Mouse (Mus musculus): Measurements from ENCODE around the gene 4921539E11Rik. TPM values are rescaled to one million over a fixed set of nuclear protein-coding genes. Genes with fewer than 3 reads are reported as not detected.

The 4921539E11Rik gene
- polyA plus RNA-seq (2014; fragmentation: Nextera tagmentation; extraction: Ambion mirVana) = not detected in 2 replicates

- H3K27ac ChIP-seq = no peak within 1 kb of the TSS
- no peak within 1 kb of the TSS for H3K9ac ChIP-seq
- no peaks in the 10 kb centered on the region for H3K9me3 ChIP-seq (ENCODE audit: control insufficient read depth, low read length)
- no peaks in the 10 kb centered on the region for H3K4me1 ChIP-seq (replicated peaks; ENCODE audit: control insufficient read depth, insufficient read depth, low read length)
- no peak for ATAC-seq (ENCODE audit: low FRiP score)
- 68% methylated on average over 2 of the region's 2 CpGs for WGBS
- H3K36me3 ChIP-seq (replicated peaks; ENCODE audit: control insufficient read depth, insufficient read depth) = no peaks in the 10 kb centered on the region
- DNase-seq (ENCODE audit: low spot score) = no peak
- H3K27me3 ChIP-seq (ENCODE audit: control insufficient read depth, insufficient read depth, low read length) = no peaks in the 10 kb centered on the region
- H3K4me3 ChIP-seq (replicated peaks; ENCODE audit: low read length) = no peak within 1 kb of the TSS
- no peak within 1 kb of the TSS for H3K4me2 ChIP-seq (replicated peaks)
These were observed at the start of gene 4921539E11Rik for GRCm38 (mm10) chr4:103290763-103291162. TSS of gene 4921539E11Rik (minus strand) at chr4:103290863.

GRCm38 (mm10) chr4:103335134-103335533 is 44.5 kb upstream of the 4921539E11Rik start:
- no peak overlapping the region for H3K27ac ChIP-seq
- no peak overlapping the region for H3K4me2 ChIP-seq (replicated peaks)
- no peaks in the 10 kb centered on the region for H3K27me3 ChIP-seq (ENCODE audit: control insufficient read depth, insufficient read depth, low read length)
- 85% methylated on average over 5 of the region's 5 CpGs for WGBS
- DNase-seq (ENCODE audit: low spot score) (no peak), ATAC-seq (ENCODE audit: low FRiP score) (no peak)
- peaks cover 3% of the 10 kb centered on the region; the same call in 1 of the 2 replicates for H3K36me3 ChIP-seq (replicated peaks; ENCODE audit: control insufficient read depth, insufficient read depth)
- no peaks in the 10 kb centered on the region for H3K4me1 ChIP-seq (replicated peaks; ENCODE audit: control insufficient read depth, insufficient read depth, low read length)
- H3K9ac ChIP-seq = no peak overlapping the region
- H3K4me3 ChIP-seq (replicated peaks; ENCODE audit: low read length) = no peak overlapping the region
- H3K9me3 ChIP-seq (ENCODE audit: control insufficient read depth, low read length) = no peaks in the 10 kb centered on the region

GRCm38 (mm10) chr4:103329348-103329747 is 38.7 kb upstream of the 4921539E11Rik start:
- Histone ChIP-seq H3K27me3 (ENCODE audit: control insufficient read depth, insufficient read depth, low read length) (no peaks in the 10 kb centered on the region), H3K4me2 (replicated peaks) (no peak overlapping the region), H3K9me3 (ENCODE audit: control insufficient read depth, low read length) (no peaks in the 10 kb centered on the region), H3K9ac (no peak overlapping the region), H3K4me3 (replicated peaks; ENCODE audit: low read length) (no peak overlapping the region), H3K36me3 (replicated peaks; ENCODE audit: control insufficient read depth, insufficient read depth) (peaks cover 3% of the 10 kb centered on the region; the same call in 1 of the 2 replicates), H3K27ac (no peak overlapping the region), H3K4me1 (replicated peaks; ENCODE audit: control insufficient read depth, insufficient read depth, low read length) (peaks cover 5% of the 10 kb centered on the region; the same call in 1 of the 2 replicates)
- 41% methylated on average over 6 of the region's 6 CpGs for WGBS
- ATAC-seq (ENCODE audit: low FRiP score) (no peak), DNase-seq (ENCODE audit: low spot score) (no peak)

- H3K9ac ChIP-seq = no peak overlapping the region
- H3K27me3 ChIP-seq (ENCODE audit: control insufficient read depth, insufficient read depth, low read length) = no peaks in the 10 kb centered on the region
- no peak overlapping the region for H3K4me3 ChIP-seq (replicated peaks; ENCODE audit: low read length)
- peaks cover 5% of the 10 kb centered on the region; the same call in 1 of the 2 replicates for H3K4me1 ChIP-seq (replicated peaks; ENCODE audit: control insufficient read depth, insufficient read depth, low read length)
- no peaks in the 10 kb centered on the region for H3K9me3 ChIP-seq (ENCODE audit: control insufficient read depth, low read length)
- peaks cover 2% of the 10 kb centered on the region; the same call in 1 of the 2 replicates for H3K36me3 ChIP-seq (replicated peaks; ENCODE audit: control insufficient read depth, insufficient read depth)
- WGBS = 78% methylated on average over 3 of the region's 3 CpGs
- H3K27ac ChIP-seq = no peak overlapping the region
- ATAC-seq (ENCODE audit: low FRiP score) (no peak), DNase-seq (ENCODE audit: low spot score) (no peak)
- H3K4me2 ChIP-seq (replicated peaks) = no peak overlapping the region
These were observed 36.3 kb upstream of the 4921539E11Rik start for GRCm38 (mm10) chr4:103326994-103327393.

- Histone ChIP-seq H3K9ac (peak overlapping the region; percentile 21; the same call in 1 of the 2 replicates), H3K9me3 (ENCODE audit: control insufficient read depth, low read length) (no peaks in the 10 kb centered on the region), H3K4me2 (replicated peaks) (peak overlapping the region; percentile 43), H3K4me1 (replicated peaks; ENCODE audit: control insufficient read depth, insufficient read depth, low read length) (peaks cover 5% of the 10 kb centered on the region; the same call in 1 of the 2 replicates), H3K27ac (no peak overlapping the region), H3K27me3 (ENCODE audit: control insufficient read depth, insufficient read depth, low read length) (no peaks in the 10 kb centered on the region), H3K4me3 (replicated peaks; ENCODE audit: low read length) (no peak overlapping the region), H3K36me3 (replicated peaks; ENCODE audit: control insufficient read depth, insufficient read depth) (no peaks in the 10 kb centered on the region)
- no peak for DNase-seq (ENCODE audit: low spot score)
- no peak for ATAC-seq (ENCODE audit: low FRiP score)
- 16% methylated on average over 17 of the region's 17 CpGs for WGBS
These were observed 34.2 kb upstream of the 4921539E11Rik start for GRCm38 (mm10) chr4:103324688-103325451.

- no peaks in the 10 kb centered on the region for H3K27me3 ChIP-seq (ENCODE audit: control insufficient read depth, insufficient read depth, low read length)
- H3K4me2 ChIP-seq (replicated peaks) = no peak overlapping the region
- WGBS = 88% methylated on average over 6 of the region's 6 CpGs
- no peaks in the 10 kb centered on the region for H3K36me3 ChIP-seq (replicated peaks; ENCODE audit: control insufficient read depth, insufficient read depth)
- H3K4me3 ChIP-seq (replicated peaks; ENCODE audit: low read length) = no peak overlapping the region
- ATAC-seq (ENCODE audit: low FRiP score) = no peak
- H3K9me3 ChIP-seq (ENCODE audit: control insufficient read depth, low read length) = no peaks in the 10 kb centered on the region
- no peak overlapping the region for H3K27ac ChIP-seq
- H3K4me1 ChIP-seq (replicated peaks; ENCODE audit: control insufficient read depth, insufficient read depth, low read length) = peaks cover 5% of the 10 kb centered on the region; the same call in 1 of the 2 replicates
- DNase-seq (ENCODE audit: low spot score) = no peak
- no peak overlapping the region for H3K9ac ChIP-seq
These were observed 30.8 kb upstream of the 4921539E11Rik start for GRCm38 (mm10) chr4:103321461-103321860.

GRCm38 (mm10) chr4:103315861-103316260 is 25.2 kb upstream of the 4921539E11Rik start:
- ATAC-seq (ENCODE audit: low FRiP score) = no peak
- DNase-seq (ENCODE audit: low spot score) = no peak

GRCm38 (mm10) chr4:103314526-103314910 is 23.9 kb upstream of the 4921539E11Rik start:
- WGBS = 49% methylated on average over 3 of the region's 3 CpGs
- Histone ChIP-seq H3K27me3 (ENCODE audit: control insufficient read depth, insufficient read depth, low read length) (no peaks in the 10 kb centered on the region), H3K4me3 (replicated peaks; ENCODE audit: low read length) (peak overlapping the region; percentile 56), H3K36me3 (replicated peaks; ENCODE audit: control insufficient read depth, insufficient read depth) (no peaks in the 10 kb centered on the region), H3K4me1 (replicated peaks; ENCODE audit: control insufficient read depth, insufficient read depth, low read length) (0 out of 2 replicates have a peak, but pooled peaks cover 4% of the 10 kb centered on the region), H3K4me2 (replicated peaks) (peak overlapping the region; percentile 59), H3K9ac (peak overlapping the region; percentile 64; the same call in 1 of the 2 replicates), H3K27ac (no peak overlapping the region), H3K9me3 (ENCODE audit: control insufficient read depth, low read length) (no peaks in the 10 kb centered on the region)
- no peak for DNase-seq (ENCODE audit: low spot score)
- no peak for ATAC-seq (ENCODE audit: low FRiP score)

More at GRCm38 (mm10) chr4:103315861-103316260, 25.2 kb upstream of the 4921539E11Rik start:
- no peaks in the 10 kb centered on the region for H3K9me3 ChIP-seq (ENCODE audit: control insufficient read depth, low read length)
- H3K27me3 ChIP-seq (ENCODE audit: control insufficient read depth, insufficient read depth, low read length) = no peaks in the 10 kb centered on the region
- H3K36me3 ChIP-seq (replicated peaks; ENCODE audit: control insufficient read depth, insufficient read depth) = no peaks in the 10 kb centered on the region
- no peak overlapping the region for H3K27ac ChIP-seq
- no peak overlapping the region for H3K4me2 ChIP-seq (replicated peaks)
- no peak overlapping the region for H3K4me3 ChIP-seq (replicated peaks; ENCODE audit: low read length)
- no peak overlapping the region for H3K9ac ChIP-seq
- H3K4me1 ChIP-seq (replicated peaks; ENCODE audit: control insufficient read depth, insufficient read depth, low read length) = 0 out of 2 replicates have a peak, but pooled peaks cover 4% of the 10 kb centered on the region
- WGBS = 93% methylated on average over 4 of the region's 4 CpGs

- no peaks in the 10 kb centered on the region for H3K9me3 ChIP-seq (ENCODE audit: control insufficient read depth, low read length)
- no peaks in the 10 kb centered on the region for H3K27me3 ChIP-seq (ENCODE audit: control insufficient read depth, insufficient read depth, low read length)
- peak within 1 kb of the TSS; percentile 59 for H3K4me2 ChIP-seq (replicated peaks)
- peak within 1 kb of the TSS; percentile 56 for H3K4me3 ChIP-seq (replicated peaks; ENCODE audit: low read length)
- peak; percentile 98 for DNase-seq (ENCODE audit: low spot score)
- H3K9ac ChIP-seq = peak within 1 kb of the TSS; percentile 64
- peak within 1 kb of the TSS; percentile 94 for H3K27ac ChIP-seq
- peak; percentile 99 for ATAC-seq (ENCODE audit: low FRiP score)
- under 1% methylated on average over 51 of the region's 61 CpGs for WGBS
- H3K4me1 ChIP-seq (replicated peaks; ENCODE audit: control insufficient read depth, insufficient read depth, low read length) = 0 out of 2 replicates have a peak, but pooled peaks cover 4% of the 10 kb centered on the region
- H3K36me3 ChIP-seq (replicated peaks; ENCODE audit: control insufficient read depth, insufficient read depth) = no peaks in the 10 kb centered on the region
These were observed 23.2 kb upstream of the 4921539E11Rik start, which contains the start of gene Oma1 for GRCm38 (mm10) chr4:103313587-103314525. TSS of gene Oma1 (plus strand) at chr4:103313812.
